ENCODE assay signal across 14 mouse cellular contexts in the genomic region with DNA sequence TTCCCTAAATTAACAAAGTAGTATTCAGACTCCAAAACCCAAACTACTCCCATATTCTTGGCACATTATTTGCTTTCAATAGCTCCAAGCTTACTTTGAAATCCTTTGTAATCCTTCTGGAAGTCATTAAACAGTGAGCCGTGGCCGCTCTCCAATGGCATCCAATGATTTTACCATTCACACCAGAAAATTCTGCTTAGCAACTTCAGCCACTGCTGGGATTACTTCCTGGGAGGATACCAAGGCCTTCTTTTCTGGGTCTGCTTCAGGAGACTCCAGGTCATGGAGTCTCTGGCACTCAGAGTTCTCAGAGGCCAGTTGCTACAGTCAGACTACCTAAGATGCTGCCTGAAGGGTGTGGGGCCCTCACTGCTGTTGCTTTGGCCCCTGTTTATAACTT.
DNase-seq lines count a peak whose midpoint lies in the region.
"Had no signal": no experiment of that assay in that cellular context is flagged by ENCODE, and none has a peak within 500 bp of the region (broad histone marks: within the 10 kb centered on the region; RNA-seq: fewer than 3 reads in every experiment).

No protein-coding gene starts in this region.

- DNase-seq in cerebellum, adult 9-10 months: peak; percentile 1
- no peak for DNase-seq in cerebellum, adult 18-20 months
- peak; percentile 10 to 17 for DNase-seq in layer of hippocampus, postnatal 10 days (ENCODE audit: low spot score in 2 of 2)
- DNase-seq in layer of hippocampus, postnatal 36 days: no peak
- DNase-seq in gastrocnemius, postnatal 10 days: peak; percentile 57
- peak; percentile 24 for DNase-seq in heart, postnatal 25 days (ENCODE audit: low spot score)
- no peak for DNase-seq in lung, postnatal 25 days (ENCODE audit: low spot score)
- no peak for DNase-seq in thymus, postnatal 0 days (ENCODE audit: low spot score)
- DNase-seq: kidney, adult 11 months; kidney, postnatal 10 days; liver; liver, postnatal 0 days; lung, postnatal 36 days; right cerebral cortex, postnatal 25 days had no signal

- intact Hi-C loops in heart, postnatal 25 days (cut with DNase I): no loop called here

Comparison
In these comparisons a context has a peak if more than half of its experiments do, and no peak if none do; other contexts are left out.
1. DNase-seq: peak in cerebellum, adult 9-10 months (single experiment), layer of hippocampus, postnatal 10 days (2 of 2), gastrocnemius, postnatal 10 days (single experiment) and heart, postnatal 25 days (single experiment); none in cerebellum, adult 18-20 months (0 of 2), layer of hippocampus, postnatal 36 days (0 of 2), lung, postnatal 25 days (single experiment) and thymus, postnatal 0 days (single experiment).